Mouse (Mus musculus) heart, postnatal 14 days (tissue): ENCODE results near the gene Shroom4. TPM values are rescaled to one million over a fixed set of nuclear protein-coding genes. Genes with fewer than 3 reads are reported as not detected.

Experiments used
- total RNA-seq, 2 experiments: library from RNA; stranded (reverse); gene quantifications; 2 replicates each; pipeline ENCODE4 v1.2.3; 2021

The Shroom4 gene
- total RNA-seq, 2 experiments from 2014 or later, result 22.3 to 24.7 TPM

Other genes with a start within 250 kb of the Shroom4 start
- under 1 TPM; 0.62 to 0.88 TPM for gene Nudt10, start 226.8 kb upstream of the Shroom4 start, total RNA-seq
- under 1 TPM; 0.17 to 0.26 TPM for gene Bmp15, start 79.1 kb upstream of the Shroom4 start, total RNA-seq